In the genomic region with DNA sequence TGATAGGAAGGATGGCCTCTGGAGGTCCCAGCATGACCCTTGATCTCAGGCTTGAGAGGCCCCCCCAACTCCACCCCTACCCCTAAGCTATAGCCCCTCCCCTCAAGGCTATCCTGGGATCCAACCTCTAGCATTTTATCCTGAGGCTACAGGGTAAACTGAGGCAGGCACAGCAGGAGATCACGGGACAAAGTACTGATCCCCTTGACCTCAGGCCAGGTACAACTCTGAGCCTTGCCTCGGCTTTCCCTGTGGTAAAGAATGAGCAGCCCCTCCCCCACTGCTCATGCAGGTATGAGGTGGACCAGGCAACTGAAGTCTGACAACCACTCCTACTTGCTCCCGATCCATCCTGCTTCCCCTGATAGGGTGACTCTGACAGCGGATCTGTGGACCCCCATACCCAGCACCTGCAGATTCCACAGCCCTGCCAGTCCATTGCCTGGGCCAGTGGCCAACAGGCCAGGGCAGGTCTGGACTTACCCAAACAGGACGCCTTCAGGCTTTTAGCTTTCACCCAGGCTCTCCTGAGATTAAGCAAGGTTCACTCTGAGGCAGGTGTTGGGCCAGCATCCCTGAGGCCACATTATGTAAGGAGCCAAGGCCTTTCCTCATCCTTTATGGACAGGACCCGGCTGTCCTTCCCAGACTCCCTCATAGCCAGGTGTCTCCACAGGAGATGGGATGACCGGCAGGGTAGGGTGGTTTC, we compare ENCODE assay signal across 15 mouse cellular contexts. TPM values are rescaled to one million over a fixed set of nuclear protein-coding genes. Genes with fewer than 3 reads are reported as not detected.
DNase-seq lines count a peak whose midpoint lies in the region; ATAC-seq and TF ChIP-seq lines count a peak whose summit lies in the region.
"Had no signal": no experiment of that assay in that cellular context is flagged by ENCODE, and none has a peak within 500 bp of the region (broad histone marks: within the 10 kb centered on the region; RNA-seq: fewer than 3 reads in every experiment).

No protein-coding gene starts in this region.

- 0 out of 2 replicates have a peak, but pooled peaks have one; percentile 6 for ATAC-seq in heart, embryonic 16.5 days (replicated peaks; ENCODE audit: extremely low read depth, insufficient read depth, low FRiP score)
- peak; percentile 25; the same call in 1 of the 2 replicates for ATAC-seq in liver, embryonic 12.5 days
- 0 out of 2 replicates have a peak, but pooled peaks have one; percentile 4 for ATAC-seq in stomach, postnatal 0 days (ENCODE audit: low FRiP score, low TSS enrichment)
- ATAC-seq: midbrain, embryonic 16.5 days had no signal

- no peak for TF ChIP-seq EP300 in heart, adult 2 months (IDR thresholded peaks at IDR 0.05; ENCODE audit: insufficient read depth, low read depth, low read length)
- TF ChIP-seq EP300 in stomach, postnatal 0 days (optimal IDR thresholded peaks at IDR 0.05), result no peak

- no peaks in the 10 kb centered on the region for H3K27me3 ChIP-seq in heart, embryonic 16.5 days (ENCODE audit: control insufficient read depth, insufficient read depth, low read length)
- H3K27me3 ChIP-seq in heart, adult 2 months (ENCODE audit: control insufficient read depth, insufficient read depth, low read length), result no peaks in the 10 kb centered on the region
- H3K27me3 ChIP-seq in liver, embryonic 12.5 days (replicated peaks), result peaks cover 30% of the 10 kb centered on the region
- no peaks in the 10 kb centered on the region for H3K27me3 ChIP-seq in stomach, postnatal 0 days (ENCODE audit: control insufficient read depth, insufficient read depth, low read length)
- H3K27me3 ChIP-seq: embryonic facial prominence, embryonic 13.5 days; hindbrain, embryonic 15.5 days; limb, embryonic 13.5 days had no signal

- TF ChIP-seq CTCF in heart, adult 2 months (IDR thresholded peaks at IDR 0.05), result no peak
- no peak for TF ChIP-seq CTCF in stomach, postnatal 0 days (IDR thresholded peaks at IDR 0.05; ENCODE audit: low read depth)

- intact Hi-C loops in heart, adult 2 months (cut with DNase I), result no loop called here

- no peak overlapping the region for H3K4me3 ChIP-seq in heart, embryonic 16.5 days (ENCODE audit: low read length)
- no peak overlapping the region for H3K4me3 ChIP-seq in heart, adult 2 months
- H3K4me3 ChIP-seq in liver, embryonic 12.5 days, result no peak overlapping the region
- no peak overlapping the region for H3K4me3 ChIP-seq in stomach, postnatal 0 days (ENCODE audit: low read depth, low read length)
- H3K4me3 ChIP-seq: embryonic facial prominence, embryonic 13.5 days; hindbrain, embryonic 15.5 days; limb, embryonic 13.5 days had no signal

- H3K9me3 ChIP-seq in heart, embryonic 16.5 days (replicated peaks; ENCODE audit: control insufficient read depth, low read length), result peaks cover 4% of the 10 kb centered on the region; the same call in 1 of the 2 replicates
- no peaks in the 10 kb centered on the region for H3K9me3 ChIP-seq in liver, embryonic 12.5 days (replicated peaks)
- no peaks in the 10 kb centered on the region for H3K9me3 ChIP-seq in stomach, postnatal 0 days (ENCODE audit: control insufficient read depth, low read length)
- H3K9me3 ChIP-seq: embryonic facial prominence, embryonic 13.5 days; hindbrain, embryonic 15.5 days; limb, embryonic 13.5 days had no signal

- no peak overlapping the region for H3K4me2 ChIP-seq in heart, embryonic 16.5 days (ENCODE audit: low read depth, low read length)
- no peak overlapping the region for H3K4me2 ChIP-seq in liver, embryonic 12.5 days
- no peak overlapping the region for H3K4me2 ChIP-seq in stomach, postnatal 0 days (replicated peaks; ENCODE audit: low read depth)
- H3K4me2 ChIP-seq: embryonic facial prominence, embryonic 13.5 days; heart, embryonic 11.5 days; hindbrain, embryonic 15.5 days; limb, embryonic 13.5 days; lung, embryonic 14.5 days had no signal

- DNase-seq in heart, adult 2 months, result no peak
- DNase-seq in liver, result no peak
- peak; percentile 35 to 55 for DNase-seq in urinary bladder, postnatal 36 days (ENCODE audit: low spot score in 2 of 2)
- no peak for DNase-seq in urinary bladder, postnatal 25 days (ENCODE audit: low spot score)
- DNase-seq in stomach, postnatal 0 days (ENCODE audit: low spot score), result no peak
- no peak for DNase-seq in layer of hippocampus, adult 9-11 months

- WGBS in heart, embryonic 16.5 days, result 68% methylated on average over 7 of the region's 7 CpGs
- 82% methylated on average over 7 of the region's 7 CpGs for WGBS in heart, adult 2 months
- WGBS in liver, embryonic 12.5 days (ENCODE audit: insufficient replicate concordance), result 63% methylated on average over 7 of the region's 7 CpGs
- WGBS in stomach, postnatal 0 days, result 75% methylated on average over 7 of the region's 7 CpGs

- H3K36me3 ChIP-seq in heart, embryonic 16.5 days (ENCODE audit: control insufficient read depth, insufficient read depth), result no peaks in the 10 kb centered on the region
- no peaks in the 10 kb centered on the region for H3K36me3 ChIP-seq in heart, adult 2 months (ENCODE audit: control insufficient read depth, insufficient read depth, low read length)
- no peaks in the 10 kb centered on the region for H3K36me3 ChIP-seq in liver, embryonic 12.5 days
- no peaks in the 10 kb centered on the region for H3K36me3 ChIP-seq in stomach, postnatal 0 days (ENCODE audit: control insufficient read depth, insufficient read depth, low read length)
- H3K36me3 ChIP-seq: embryonic facial prominence, embryonic 13.5 days; hindbrain, embryonic 15.5 days; limb, embryonic 13.5 days had no signal

- no peak for TF ChIP-seq POLR2A in heart, adult 2 months (IDR thresholded peaks at IDR 0.05; ENCODE audit: insufficient read depth, low read depth, low read length)

- no peak overlapping the region for H3K9ac ChIP-seq in heart, embryonic 16.5 days (ENCODE audit: low read length)
- no peak overlapping the region for H3K9ac ChIP-seq in heart, adult 2 months (ENCODE audit: low read depth, low read length)
- no peak overlapping the region for H3K9ac ChIP-seq in liver, embryonic 12.5 days
- no peak overlapping the region for H3K9ac ChIP-seq in stomach, postnatal 0 days (ENCODE audit: low read length)
- H3K9ac ChIP-seq: embryonic facial prominence, embryonic 13.5 days; hindbrain, embryonic 15.5 days; limb, embryonic 13.5 days; liver, embryonic 14.5 days; lung, embryonic 14.5 days had no signal

- H3K4me1 ChIP-seq in heart, embryonic 16.5 days (ENCODE audit: control insufficient read depth, insufficient read depth, low read length), result peaks cover 3% of the 10 kb centered on the region; the same call in 1 of the 2 replicates
- no peaks in the 10 kb centered on the region; the same call in 1 of the 2 replicates for H3K4me1 ChIP-seq in heart, adult 2 months (ENCODE audit: control insufficient read depth, insufficient read depth, low read length)
- 0 out of 2 replicates have a peak, but pooled peaks cover 3% of the 10 kb centered on the region for H3K4me1 ChIP-seq in liver, embryonic 12.5 days
- peaks cover 3% of the 10 kb centered on the region; the same call in 1 of the 2 replicates for H3K4me1 ChIP-seq in stomach, postnatal 0 days (replicated peaks; ENCODE audit: control insufficient read depth, insufficient read depth)

- no peaks in the 10 kb centered on the region for H3K79me2 ChIP-seq in heart, adult 2 months (replicated peaks; ENCODE audit: control insufficient read depth, insufficient read depth, low read length)

- H3K27ac ChIP-seq in heart, embryonic 16.5 days (ENCODE audit: low read length), result no peak overlapping the region
- no peak overlapping the region for H3K27ac ChIP-seq in heart, adult 2 months
- no peak overlapping the region for H3K27ac ChIP-seq in liver, embryonic 12.5 days
- no peak overlapping the region; the same call in 1 of the 2 replicates for H3K27ac ChIP-seq in stomach, postnatal 0 days (replicated peaks)
- H3K27ac ChIP-seq: embryonic facial prominence, embryonic 13.5 days; hindbrain, embryonic 15.5 days; liver, embryonic 14.5 days had no signal

RNA-seq across cellular contexts. Expression of a gene that starts 11.2 kb away (rescaled TPM):
- 17.6 and 19.1 TPM in 2 replicates for polyA plus RNA-seq in heart, embryonic 16.5 days (2015; fragmentation: Nextera tagmentation; extraction: Ambion mirVana)
- 10 to 100 TPM; 73.5 to 77.5 TPM for total RNA-seq in heart, adult 2 months (2021)
- polyA plus RNA-seq in heart, adult 2 months (2012; rRNA removed), result 27.9 and 39.1 TPM in 2 replicates
- 9.7 and 10.0 TPM in 2 replicates for polyA plus RNA-seq in liver, embryonic 12.5 days (2016; fragmentation: Nextera tagmentation; extraction: Ambion mirVana)
- polyA plus RNA-seq in stomach, postnatal 0 days (2015; fragmentation: Nextera tagmentation; extraction: Ambion mirVana), result 11.1 and 12.1 TPM in 2 replicates

Comparison
In these comparisons a context has a peak if more than half of its experiments do, and no peak if none do; other contexts are left out.
1. DNase-seq: peak in urinary bladder, postnatal 36 days (2 of 2); none in heart, adult 2 months (0 of 2), liver (single experiment), urinary bladder, postnatal 25 days (single experiment), stomach, postnatal 0 days (single experiment) and layer of hippocampus, adult 9-11 months (single experiment).
2. Peak in every context shown above with its lines, with median percentiles within 50 percentile points of each other: ATAC-seq.